Mouse (Mus musculus) A20 (cell line): ENCODE results near the gene Pde3b.
"Not testable (repeated sequence)": the region's sequence is repeated elsewhere in the genome, so short reads cannot be mapped to it uniquely, and the experiment has no call there.

Experiments used
- DNase-seq: peaks from one replicate; pipeline ENCODE4 v3.0.0-alpha.2; 2011; ENCODE audit warnings: low read depth, low spot score

The Pde3b gene

GRCm38 (mm10) chr7:114478901-114479300 is 63.8 kb downstream of the Pde3b start:
- peak; percentile 35 for DNase-seq

- peak; percentile 73 for DNase-seq
Observed at GRCm38 (mm10) chr7:114479779-114480178, 64.7 kb downstream of the Pde3b start.

GRCm38 (mm10) chr7:114480196-114480989 is 65.3 kb downstream of the Pde3b start:
- DNase-seq = peak; percentile 51

GRCm38 (mm10) chr7:114481008-114481407 is 65.9 kb downstream of the Pde3b start:
- no peak for DNase-seq

GRCm38 (mm10) chr7:114481429-114481931 is 66.4 kb downstream of the Pde3b start:
- DNase-seq = no peak

GRCm38 (mm10) chr7:114492540-114492939 is 77.5 kb downstream of the Pde3b start:
- no peak for DNase-seq

GRCm38 (mm10) chr7:114494033-114494432 is 79.0 kb downstream of the Pde3b start:
- DNase-seq = no peak

GRCm38 (mm10) chr7:114499293-114499692 is 84.2 kb downstream of the Pde3b start:
- DNase-seq = peak; percentile 28

- DNase-seq = no peak
Observed at GRCm38 (mm10) chr7:114508879-114509278, 93.8 kb downstream of the Pde3b start.

- no peak for DNase-seq
Observed at GRCm38 (mm10) chr7:114520122-114520521, 105.0 kb downstream of the Pde3b start.

- peak; percentile 46 for DNase-seq
Observed at GRCm38 (mm10) chr7:114526245-114526644, 111.2 kb downstream of the Pde3b start.

GRCm38 (mm10) chr7:114536179-114536578 is 121.1 kb downstream of the Pde3b start:
- DNase-seq = no peak

- peak; percentile 95 for DNase-seq
Observed at GRCm38 (mm10) chr7:114562531-114563241, 147.6 kb downstream of the Pde3b start, which contains the start of gene Cyp2r1. Gene Cyp2r1, minus strand, starts transcription at chr7:114562972.

GRCm38 (mm10) chr7:114573866-114574265 is 158.8 kb downstream of the Pde3b start:
- DNase-seq = not testable (repeated sequence)

GRCm38 (mm10) chr7:114576931-114577330 is 161.8 kb downstream of the Pde3b start:
- DNase-seq = no peak

- DNase-seq = no peak
Observed at GRCm38 (mm10) chr7:114577665-114578064, 162.6 kb downstream of the Pde3b start.

GRCm38 (mm10) chr7:114580426-114580825 is 165.3 kb downstream of the Pde3b start:
- peak; percentile 59 for DNase-seq

GRCm38 (mm10) chr7:114581200-114581599 is 166.1 kb downstream of the Pde3b start:
- peak; percentile 20 for DNase-seq

- DNase-seq = no peak
Observed at GRCm38 (mm10) chr7:114582441-114582840, 167.4 kb downstream of the Pde3b start.
